Mouse (Mus musculus) bone marrow macrophage, adult 2 months (primary cell): ENCODE data around the gene Slc28a1.
"Not testable (repeated sequence)": the region's sequence is repeated elsewhere in the genome, so short reads cannot be mapped to it uniquely, and the experiment has no call there.

Experiments
- CTCF ChIP-seq: IDR thresholded peaks from 2 replicates; pipeline ENCODE4 v1.5.1; 2012; ENCODE audit warnings: low read depth, mild to moderate bottlenecking, low read length, moderate library complexity
- POLR2A ChIP-seq: IDR thresholded peaks from 2 replicates; pipeline ENCODE4 v1.6.1; 2012; ENCODE audit warnings: mild to moderate bottlenecking, low read depth, low read length, borderline replicate concordance

- not testable (repeated sequence) for TF ChIP-seq POLR2A, CTCF
Observed at GRCm38 (mm10) chr7:81143056-81143455, 28.5 kb downstream of the Slc28a1 start.
